Mouse (Mus musculus) MEL (cell line): ENCODE measurements around the gene Cpsf4.
A peak's percentile ranks its signal among the peaks of the same experiment; 100 is the strongest.

Experiments used
- CHD1 ChIP-seq: IDR thresholded peaks from 2 replicates; pipeline ENCODE4 v1.6.1; 2012; ENCODE audit warnings: low read depth, mild to moderate bottlenecking, inconsistent platforms, low read length, improper control_type of control experiment
- CHD2 ChIP-seq: IDR thresholded peaks from 2 replicates; pipeline ENCODE4 v1.6.1; 2011; ENCODE audit warnings: low read length, improper control_type of control experiment
- CTCF ChIP-seq, 3 experiments: IDR thresholded peaks in 2 of 3; conservative IDR thresholded peaks in 1 of 3; 2 replicates each; pipeline ENCODE4 v1.5.1; 2011 to 2012; ENCODE audit warnings: low read length in 3 of 3, low read depth in 2 of 3, mild to moderate bottlenecking in 2 of 3, improper control_type of control experiment in 1 of 3, inconsistent platforms in 1 of 3, mixed read lengths in 1 of 3, moderate library complexity in 1 of 3; ENCODE audit not compliant: control insufficient read depth in 1 of 3, insufficient read depth in 1 of 3, poor library complexity in 1 of 3, severe bottlenecking in 1 of 3
- ELF1 ChIP-seq: IDR thresholded peaks from 2 replicates; pipeline ENCODE4 v1.6.1; 2014; ENCODE audit warnings: low read depth, mild to moderate bottlenecking, inconsistent platforms, low read length, improper control_type of control experiment, moderate library complexity
- GATA1 ChIP-seq: IDR thresholded peaks from 2 replicates; pipeline ENCODE4 v1.6.1; 2011; ENCODE audit warnings: low read depth, low read length, improper control_type of control experiment
- MAZ ChIP-seq: IDR thresholded peaks from 2 replicates; pipeline ENCODE4 v1.6.1; 2012; ENCODE audit warnings: low read depth, mild to moderate bottlenecking, inconsistent platforms, low read length, improper control_type of control experiment
- MEF2A ChIP-seq: IDR thresholded peaks from 2 replicates; pipeline ENCODE4 v1.6.1; 2014; ENCODE audit warnings: low read depth, mild to moderate bottlenecking, inconsistent platforms, low read length, improper control_type of control experiment; ENCODE audit not compliant: poor library complexity, insufficient replicate concordance, severe bottlenecking; ENCODE audit errors: extremely low read depth
- MYC ChIP-seq: IDR thresholded peaks from 2 replicates; pipeline ENCODE4 v1.6.1; 2011; ENCODE audit warnings: low read depth, mild to moderate bottlenecking, low read length, improper control_type of control experiment, moderate library complexity
- POLR2A ChIP-seq, 2 experiments: IDR thresholded peaks; 2 replicates each; pipeline ENCODE4 v1.6.1; 2011 to 2012; ENCODE audit warnings: low read length in 2 of 2, mild to moderate bottlenecking in 2 of 2, control low read depth in 1 of 2, improper control_type of control experiment in 1 of 2, low read depth in 1 of 2, moderate library complexity in 1 of 2; ENCODE audit not compliant: control insufficient read depth in 1 of 2, insufficient read depth in 1 of 2, poor library complexity in 1 of 2
- POLR2AphosphoS5 ChIP-seq: IDR thresholded peaks from 2 replicates; pipeline ENCODE4 v1.6.1; 2012; ENCODE audit warnings: low read depth, borderline replicate concordance, mild to moderate bottlenecking, inconsistent platforms, low read length, moderate library complexity, mixed read lengths
- SIN3A ChIP-seq: IDR thresholded peaks from 2 replicates; pipeline ENCODE4 v1.6.1; 2012; ENCODE audit warnings: low read length, improper control_type of control experiment, inconsistent platforms
- SMC3 ChIP-seq: IDR thresholded peaks from 2 replicates; pipeline ENCODE4 v1.6.1; 2011; ENCODE audit warnings: low read depth, low read length, improper control_type of control experiment
- UBTF ChIP-seq: IDR thresholded peaks from 2 replicates; pipeline ENCODE4 v1.6.1; 2012; ENCODE audit warnings: low read depth, mild to moderate bottlenecking, inconsistent platforms, low read length, improper control_type of control experiment, moderate library complexity, borderline replicate concordance; ENCODE audit not compliant: insufficient read depth
- ZNF384 ChIP-seq: IDR thresholded peaks from 2 replicates; pipeline ENCODE4 v1.6.1; 2012; ENCODE audit warnings: low read depth, mild to moderate bottlenecking, inconsistent platforms, low read length, improper control_type of control experiment

GRCm38 (mm10) chr5:145152690-145153089, 14.3 kb upstream of the Cpsf4 start:
- TF ChIP-seq UBTF (no peak), ZNF384 (peak; percentile 90), SMC3 (no peak), CTCF (IDR thresholded peaks at IDR 0.05 in 2 of 3, conservative IDR thresholded peaks at IDR 0.05 in 1 of 3; ENCODE audit: control insufficient read depth in 1 of 3, insufficient read depth in 1 of 3, low read depth in 2 of 3, low read length in 3 of 3, poor library complexity in 1 of 3, severe bottlenecking in 1 of 3) (no peak), MYC (no peak), POLR2A (IDR thresholded peaks at IDR 0.05; ENCODE audit: control insufficient read depth in 1 of 2, insufficient read depth in 1 of 2, low read depth in 1 of 2, low read length in 2 of 2, poor library complexity in 1 of 2) (no peak), POLR2AphosphoS5 (no peak), CHD2 (no peak), ELF1 (no peak), MAZ (no peak), CHD1 (no peak), MEF2A (no peak), GATA1 (peak; percentile 52), SIN3A (0 out of 2 replicates have a peak, but pooled peaks have one; percentile 38)
